Mouse (Mus musculus): ENCODE measurements at regions not wholly inside any gene's neighbourhood (a gene's known extent, or its start where the extent isn't known, plus 50 kb on each side); places are given as distances from the start of the nearest gene placed in this dataset.
"Not testable (repeated sequence)": the region's sequence is repeated elsewhere in the genome, so short reads cannot be mapped to it uniquely, and the experiment has no call there.

DNA sequence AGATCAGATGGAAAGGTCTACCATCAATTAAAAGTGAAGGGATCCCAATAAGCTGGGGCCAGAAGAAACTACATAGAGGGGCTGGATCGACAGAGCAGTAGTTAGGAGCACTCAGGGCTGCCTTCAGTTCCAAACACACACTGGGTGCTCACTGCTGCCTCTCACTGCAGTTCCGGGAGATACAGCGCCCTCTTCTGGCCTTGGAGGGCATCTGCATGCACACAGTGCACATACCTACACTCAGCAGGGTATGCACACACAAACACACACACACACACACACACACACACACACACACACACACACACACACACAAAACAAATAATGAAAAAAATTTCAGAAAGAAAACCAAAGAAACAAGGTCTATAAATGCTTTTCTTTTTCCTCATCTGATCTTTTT is 172.6 kb upstream of the Frmd6 start:
- Histone ChIP-seq H3K36me3 (ENCODE audit: insufficient read depth, low read length) (no peaks in the 10 kb centered on the region), H3K9me3 (ENCODE audit: low read length) (0 out of 2 replicates have a peak, but pooled peaks cover 3% of the 10 kb centered on the region), H3K4me2 (replicated peaks; ENCODE audit: low read depth, low read length) (no peak overlapping the region), H3K27me3 (ENCODE audit: insufficient read depth, low read length) (no peaks in the 10 kb centered on the region), H3K9ac (replicated peaks; ENCODE audit: low read length) (no peak overlapping the region), H3K4me1 (ENCODE audit: insufficient read depth, low read length) (no peaks in the 10 kb centered on the region), H3K27ac (ENCODE audit: low read length) (no peak overlapping the region), H3K4me3 (ENCODE audit: low read length) (no peak overlapping the region)
- ATAC-seq (ENCODE audit: low FRiP score, low TSS enrichment) = no peak
- WGBS = 78% methylated on average over 3 of the region's 3 CpGs

GRCm38 (mm10) chr12:70653971-70654370 is 171.3 kb upstream of the Frmd6 start:
- no peak overlapping the region for H3K9ac ChIP-seq (replicated peaks; ENCODE audit: low read length)
- H3K9me3 ChIP-seq (ENCODE audit: low read length) = 0 out of 2 replicates have a peak, but pooled peaks cover 3% of the 10 kb centered on the region
- H3K4me2 ChIP-seq (replicated peaks; ENCODE audit: low read depth, low read length) = no peak overlapping the region
- H3K36me3 ChIP-seq (ENCODE audit: insufficient read depth, low read length) = no peaks in the 10 kb centered on the region
- no peak for ATAC-seq (ENCODE audit: low FRiP score, low TSS enrichment)
- no peaks in the 10 kb centered on the region for H3K27me3 ChIP-seq (ENCODE audit: insufficient read depth, low read length)
- H3K4me1 ChIP-seq (ENCODE audit: insufficient read depth, low read length) = no peaks in the 10 kb centered on the region
- no peak overlapping the region for H3K27ac ChIP-seq (ENCODE audit: low read length)
- H3K4me3 ChIP-seq (ENCODE audit: low read length) = no peak overlapping the region
- 80% methylated on average over 8 of the region's 8 CpGs for WGBS

DNA sequence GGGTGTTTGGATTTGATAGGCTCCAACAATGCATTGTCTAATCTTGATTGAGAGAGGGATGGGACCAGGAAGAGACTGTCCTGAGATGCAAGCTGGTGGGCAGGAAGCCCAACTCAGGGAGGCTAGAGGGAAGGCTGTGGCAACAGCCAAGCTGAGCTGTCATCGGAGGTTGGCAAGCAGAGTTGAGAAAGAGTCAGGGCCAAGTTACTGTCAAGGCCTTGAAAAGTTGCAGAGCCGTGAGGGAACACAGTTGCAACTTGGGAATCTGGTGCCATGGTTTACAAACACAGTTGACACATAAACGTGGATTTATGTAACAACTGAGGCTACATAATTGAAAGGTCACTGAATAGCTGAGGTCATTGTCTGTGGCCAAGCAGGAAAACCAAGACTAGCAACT is 170.8 kb upstream of the Frmd6 start:
- H3K36me3 ChIP-seq (ENCODE audit: insufficient read depth, low read length) = no peaks in the 10 kb centered on the region
- H3K27ac ChIP-seq (ENCODE audit: low read length) = no peak overlapping the region
- H3K9ac ChIP-seq (replicated peaks; ENCODE audit: low read length) = no peak overlapping the region
- no peak for ATAC-seq (ENCODE audit: low FRiP score, low TSS enrichment)
- H3K4me3 ChIP-seq (ENCODE audit: low read length) = no peak overlapping the region
- no peak overlapping the region for H3K4me2 ChIP-seq (replicated peaks; ENCODE audit: low read depth, low read length)
- WGBS = 66% methylated on average over 3 of the region's 3 CpGs
- H3K4me1 ChIP-seq (ENCODE audit: insufficient read depth, low read length) = no peaks in the 10 kb centered on the region
- no peaks in the 10 kb centered on the region for H3K27me3 ChIP-seq (ENCODE audit: insufficient read depth, low read length)
- 0 out of 2 replicates have a peak, but pooled peaks cover 3% of the 10 kb centered on the region for H3K9me3 ChIP-seq (ENCODE audit: low read length)

GRCm38 (mm10) chr12:70655411-70655811 is 169.9 kb upstream of the Frmd6 start:
- Histone ChIP-seq H3K27ac (ENCODE audit: low read length) (no peak overlapping the region), H3K27me3 (ENCODE audit: insufficient read depth, low read length) (no peaks in the 10 kb centered on the region), H3K4me2 (replicated peaks; ENCODE audit: low read depth, low read length) (no peak overlapping the region), H3K36me3 (ENCODE audit: insufficient read depth, low read length) (no peaks in the 10 kb centered on the region), H3K4me1 (ENCODE audit: insufficient read depth, low read length) (no peaks in the 10 kb centered on the region), H3K4me3 (ENCODE audit: low read length) (no peak overlapping the region), H3K9ac (replicated peaks; ENCODE audit: low read length) (no peak overlapping the region), H3K9me3 (ENCODE audit: low read length) (0 out of 2 replicates have a peak, but pooled peaks cover 3% of the 10 kb centered on the region)
- ATAC-seq (ENCODE audit: low FRiP score, low TSS enrichment) = no peak
- WGBS = 95% methylated on average over 2 of the region's 2 CpGs

DNA sequence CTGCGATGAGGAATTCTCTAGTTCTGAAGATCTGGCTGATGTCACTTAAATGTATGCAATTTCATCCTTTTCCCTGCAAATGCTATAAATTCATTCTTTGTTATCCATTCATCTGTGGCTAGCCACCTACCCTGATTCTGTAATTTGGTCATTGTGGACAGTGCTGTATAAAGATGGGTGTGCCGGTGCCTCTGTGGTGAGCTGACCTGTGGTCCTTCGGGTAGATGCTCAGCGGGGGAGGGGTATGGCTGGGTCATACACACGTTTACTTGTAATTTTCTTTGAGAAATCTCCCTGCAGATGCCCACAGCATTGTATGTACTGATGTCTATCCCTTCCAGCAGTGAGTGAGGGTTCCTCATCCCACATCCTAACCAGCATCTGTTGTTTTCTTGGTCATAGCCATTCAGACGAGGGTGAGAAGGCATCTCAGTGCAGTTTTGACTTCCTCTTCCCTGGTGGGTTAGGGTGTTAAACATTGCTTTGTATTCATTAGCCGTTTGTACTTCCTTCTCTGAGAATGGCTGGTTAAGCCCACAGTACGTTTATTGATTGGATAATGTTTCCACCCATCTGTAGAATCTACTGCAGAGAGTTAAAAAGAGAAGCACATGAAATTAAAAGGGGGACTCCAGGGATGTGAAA is 169.3 kb upstream of the Frmd6 start:
- H3K4me3 ChIP-seq (ENCODE audit: low read length) = no peak overlapping the region
- no peak overlapping the region for H3K27ac ChIP-seq (ENCODE audit: low read length)
- H3K27me3 ChIP-seq (ENCODE audit: insufficient read depth, low read length) = no peaks in the 10 kb centered on the region
- WGBS = 72% methylated on average over 8 of the region's 8 CpGs
- 0 out of 2 replicates have a peak, but pooled peaks cover 3% of the 10 kb centered on the region for H3K9me3 ChIP-seq (ENCODE audit: low read length)
- H3K4me2 ChIP-seq (replicated peaks; ENCODE audit: low read depth, low read length) = no peak overlapping the region
- H3K4me1 ChIP-seq (ENCODE audit: insufficient read depth, low read length) = no peaks in the 10 kb centered on the region
- H3K9ac ChIP-seq (replicated peaks; ENCODE audit: low read length) = no peak overlapping the region
- no peaks in the 10 kb centered on the region for H3K36me3 ChIP-seq (ENCODE audit: insufficient read depth, low read length)
- ATAC-seq (ENCODE audit: low FRiP score, low TSS enrichment) = no peak

- Histone ChIP-seq H3K27ac (ENCODE audit: low read length) (no peak overlapping the region), H3K4me1 (ENCODE audit: insufficient read depth, low read length) (no peaks in the 10 kb centered on the region), H3K36me3 (ENCODE audit: insufficient read depth, low read length) (no peaks in the 10 kb centered on the region), H3K27me3 (ENCODE audit: insufficient read depth, low read length) (no peaks in the 10 kb centered on the region), H3K9ac (replicated peaks; ENCODE audit: low read length) (no peak overlapping the region), H3K9me3 (ENCODE audit: low read length) (0 out of 2 replicates have a peak, but pooled peaks cover 3% of the 10 kb centered on the region), H3K4me3 (ENCODE audit: low read length) (no peak overlapping the region), H3K4me2 (replicated peaks; ENCODE audit: low read depth, low read length) (no peak overlapping the region)
- 43% methylated on average over 7 of the region's 7 CpGs for WGBS
- no peak for ATAC-seq (ENCODE audit: low FRiP score, low TSS enrichment)
These were observed 168.4 kb upstream of the Frmd6 start for GRCm38 (mm10) chr12:70656805-70657492.

- WGBS = 90% methylated on average over 3 of the region's 3 CpGs
- no peak for ATAC-seq (ENCODE audit: low FRiP score, low TSS enrichment)
- Histone ChIP-seq H3K9me3 (ENCODE audit: low read length) (0 out of 2 replicates have a peak, but pooled peaks cover 3% of the 10 kb centered on the region), H3K36me3 (ENCODE audit: insufficient read depth, low read length) (no peaks in the 10 kb centered on the region), H3K27ac (ENCODE audit: low read length) (no peak overlapping the region), H3K4me1 (ENCODE audit: insufficient read depth, low read length) (no peaks in the 10 kb centered on the region), H3K4me3 (ENCODE audit: low read length) (no peak overlapping the region), H3K27me3 (ENCODE audit: insufficient read depth, low read length) (no peaks in the 10 kb centered on the region), H3K4me2 (replicated peaks; ENCODE audit: low read depth, low read length) (no peak overlapping the region), H3K9ac (replicated peaks; ENCODE audit: low read length) (no peak overlapping the region)
These were observed 167.9 kb upstream of the Frmd6 start for GRCm38 (mm10) chr12:70657493-70657810.

GRCm38 (mm10) chr12:70658106-70658505 is 167.2 kb upstream of the Frmd6 start:
- Histone ChIP-seq H3K36me3 (ENCODE audit: insufficient read depth, low read length) (no peaks in the 10 kb centered on the region), H3K4me1 (ENCODE audit: insufficient read depth, low read length) (no peaks in the 10 kb centered on the region), H3K9ac (replicated peaks; ENCODE audit: low read length) (no peak overlapping the region), H3K4me3 (ENCODE audit: low read length) (no peak overlapping the region), H3K27me3 (ENCODE audit: insufficient read depth, low read length) (no peaks in the 10 kb centered on the region), H3K9me3 (ENCODE audit: low read length) (no peaks in the 10 kb centered on the region), H3K4me2 (replicated peaks; ENCODE audit: low read depth, low read length) (no peak overlapping the region), H3K27ac (ENCODE audit: low read length) (no peak overlapping the region)
- WGBS = 87% methylated on average over 5 of the region's 5 CpGs
- ATAC-seq (ENCODE audit: low FRiP score, low TSS enrichment) = no peak

DNA sequence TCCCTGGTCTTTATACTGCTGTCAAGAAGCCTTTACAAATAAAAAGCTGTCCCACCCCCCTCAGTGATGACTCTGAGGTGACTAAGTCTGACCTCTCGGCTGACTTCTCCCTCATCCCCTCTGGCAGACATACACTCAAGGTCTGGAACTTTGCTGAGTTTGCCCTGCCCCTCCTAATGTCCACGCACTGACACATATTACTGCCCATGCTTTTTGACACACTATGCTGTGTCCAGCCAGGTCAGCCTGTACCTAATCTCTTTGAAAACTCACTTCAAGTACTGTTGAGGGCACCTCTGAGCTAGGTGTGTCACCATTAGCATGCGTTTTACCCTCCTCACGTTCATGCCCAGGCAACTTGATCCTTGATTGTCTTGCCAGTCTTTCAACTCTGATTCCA is 164.9 kb upstream of the Frmd6 start:
- Histone ChIP-seq H3K36me3 (ENCODE audit: insufficient read depth, low read length) (no peaks in the 10 kb centered on the region), H3K4me1 (ENCODE audit: insufficient read depth, low read length) (no peaks in the 10 kb centered on the region), H3K27ac (ENCODE audit: low read length) (no peak overlapping the region), H3K4me3 (ENCODE audit: low read length) (no peak overlapping the region), H3K9me3 (ENCODE audit: low read length) (no peaks in the 10 kb centered on the region), H3K27me3 (ENCODE audit: insufficient read depth, low read length) (no peaks in the 10 kb centered on the region), H3K4me2 (replicated peaks; ENCODE audit: low read depth, low read length) (no peak overlapping the region), H3K9ac (replicated peaks; ENCODE audit: low read length) (no peak overlapping the region)
- 84% methylated on average over 4 of the region's 4 CpGs for WGBS
- no peak for ATAC-seq (ENCODE audit: low FRiP score, low TSS enrichment)

- not testable (repeated sequence) for H3K36me3 ChIP-seq (ENCODE audit: insufficient read depth, low read length); H3K9ac ChIP-seq (replicated peaks; ENCODE audit: low read length); H3K4me1 ChIP-seq (ENCODE audit: insufficient read depth, low read length); H3K9me3 ChIP-seq (ENCODE audit: low read length); H3K27me3 ChIP-seq (ENCODE audit: insufficient read depth, low read length); H3K27ac ChIP-seq (ENCODE audit: low read length); ATAC-seq (ENCODE audit: low FRiP score, low TSS enrichment); H3K4me2 ChIP-seq (replicated peaks; ENCODE audit: low read depth, low read length); H3K4me3 ChIP-seq (ENCODE audit: low read length)
- 95% methylated on average over 5 of the region's 8 CpGs for WGBS
These were observed 157.2 kb upstream of the Frmd6 start for GRCm38 (mm10) chr12:70668158-70668557.

All from kidney, embryonic 16.5 days (tissue).